Mouse (Mus musculus): ENCODE measurements around the gene Arl3.

GRCm38 (mm10) chr19:46524601-46525321 is 48.2 kb downstream of the Arl3 start:
- TF ChIP-seq CTCF (IDR thresholded peaks at IDR 0.05; ENCODE audit: borderline replicate concordance, extremely low read depth, insufficient read depth, insufficient read length) = no peak
- no peak for TF ChIP-seq POLR2A (IDR thresholded peaks at IDR 0.05; ENCODE audit: borderline replicate concordance, extremely low read depth, insufficient read depth, insufficient read length, poor library complexity, severe bottlenecking)
